ENCODE assay signal across 15 mouse cellular contexts in the genomic region with DNA sequence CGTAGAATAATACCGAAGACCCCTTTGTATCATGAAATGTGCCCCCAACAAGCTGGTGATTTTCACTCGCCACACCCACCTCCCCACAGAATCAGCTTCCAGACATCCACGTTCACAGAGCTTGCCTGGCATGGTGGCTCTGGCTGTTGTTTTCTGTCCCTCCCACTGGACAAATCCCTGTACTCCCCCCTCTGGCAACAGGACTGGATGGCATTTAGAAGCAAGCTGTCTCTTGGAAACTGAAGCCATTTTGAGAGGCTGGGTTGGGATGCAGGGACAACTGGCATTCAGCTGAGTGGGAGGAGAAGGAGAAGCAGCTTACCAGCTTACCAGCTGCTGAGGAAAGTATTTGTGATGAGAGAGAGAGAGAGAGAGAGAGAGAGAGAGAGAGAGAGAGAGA.
DNase-seq lines count a peak whose midpoint lies in the region; ATAC-seq lines count a peak whose summit lies in the region.
"Had no signal": no experiment of that assay in that cellular context is flagged by ENCODE, and none has a peak within 500 bp of the region (broad histone marks: within the 10 kb centered on the region; RNA-seq: fewer than 3 reads in every experiment).

No protein-coding gene starts in this region.

- H3K27me3 ChIP-seq in embryonic facial prominence, embryonic 10.5 days (replicated peaks; ENCODE audit: low read depth, poor library complexity, severe bottlenecking), result no peaks in the 10 kb centered on the region; the same call in 1 of the 2 replicates
- no peaks in the 10 kb centered on the region for H3K27me3 ChIP-seq in kidney, embryonic 16.5 days (ENCODE audit: insufficient read depth, low read length)
- H3K27me3 ChIP-seq: megakaryocyte, embryonic 14.5 days had no signal

- no peak for ATAC-seq in kidney, embryonic 16.5 days (ENCODE audit: low FRiP score, low TSS enrichment)
- ATAC-seq: intestine, embryonic 16.5 days had no signal

- H3K4me1 ChIP-seq in embryonic facial prominence, embryonic 10.5 days, result peaks cover 16% of the 10 kb centered on the region
- no peaks in the 10 kb centered on the region for H3K4me1 ChIP-seq in kidney, embryonic 16.5 days (ENCODE audit: insufficient read depth, low read length)
- H3K4me1 ChIP-seq: megakaryocyte, embryonic 14.5 days had no signal

- H3K4me3 ChIP-seq in embryonic facial prominence, embryonic 10.5 days, result no peak overlapping the region
- no peak overlapping the region for H3K4me3 ChIP-seq in kidney, embryonic 16.5 days (ENCODE audit: low read length)
- H3K4me3 ChIP-seq: gastrocnemius, adult 2 months; heart, embryonic 10.5 days; megakaryocyte, embryonic 14.5 days had no signal

- H3K9ac ChIP-seq in kidney, embryonic 16.5 days (replicated peaks; ENCODE audit: low read length), result no peak overlapping the region

- H3K27ac ChIP-seq in embryonic facial prominence, embryonic 10.5 days (replicated peaks), result no peak overlapping the region
- H3K27ac ChIP-seq in kidney, embryonic 16.5 days (ENCODE audit: low read length), result no peak overlapping the region
- H3K27ac ChIP-seq: gastrocnemius, adult 2 months; heart, embryonic 10.5 days had no signal

- no peaks in the 10 kb centered on the region for H3K36me3 ChIP-seq in embryonic facial prominence, embryonic 10.5 days (replicated peaks)
- H3K36me3 ChIP-seq in kidney, embryonic 16.5 days (ENCODE audit: insufficient read depth, low read length), result no peaks in the 10 kb centered on the region
- H3K36me3 ChIP-seq: heart, embryonic 10.5 days had no signal

- 84% methylated on average over 4 of the region's 4 CpGs for WGBS in embryonic facial prominence, embryonic 10.5 days
- 87% methylated on average over 4 of the region's 4 CpGs for WGBS in kidney, embryonic 16.5 days

- no peaks in the 10 kb centered on the region for H3K9me3 ChIP-seq in embryonic facial prominence, embryonic 10.5 days
- H3K9me3 ChIP-seq in kidney, embryonic 16.5 days (ENCODE audit: low read length), result no peaks in the 10 kb centered on the region
- H3K9me3 ChIP-seq: heart, embryonic 10.5 days; megakaryocyte, embryonic 14.5 days had no signal

- intact Hi-C loops in left cerebral cortex, postnatal 4 days (cut with DNase I), result no loop called here

- no peak overlapping the region for H3K4me2 ChIP-seq in kidney, embryonic 16.5 days (replicated peaks; ENCODE audit: low read depth, low read length)

- peak; percentile 26 to 36 for DNase-seq in cerebellum, postnatal 14 days
- no peak for DNase-seq in cerebellum, adult 9-11 months
- DNase-seq in frontal cortex, postnatal 14 days (ENCODE audit: low spot score in 2 of 2), result peak; percentile 8 to 38
- peak; percentile 14 to 30 for DNase-seq in layer of hippocampus, postnatal 25 days (ENCODE audit: extremely low spot score in 1 of 2, low spot score in 1 of 2)
- DNase-seq in left cerebral cortex, postnatal 4 days, result peak; percentile 54
- DNase-seq in lung, adult 18-20 months, result no peak
- no peak for DNase-seq in embryonic facial prominence, embryonic 10.5 days (ENCODE audit: low spot score)
- DNase-seq: cerebellum, adult 9-10 months; gastrocnemius, adult 2 months; heart, postnatal 36 days; kidney, postnatal 36 days had no signal

Comparison
In these comparisons a context has a peak if more than half of its experiments do, and no peak if none do; other contexts are left out.
1. DNase-seq: peak in cerebellum, postnatal 14 days (2 of 2), frontal cortex, postnatal 14 days (2 of 2), layer of hippocampus, postnatal 25 days (2 of 2) and left cerebral cortex, postnatal 4 days (single experiment); none in cerebellum, adult 9-11 months (single experiment), lung, adult 18-20 months (0 of 2) and embryonic facial prominence, embryonic 10.5 days (single experiment).